Mouse (Mus musculus): ENCODE results near the gene Auts2. TPM values are rescaled to one million over a fixed set of nuclear protein-coding genes. Genes with fewer than 3 reads are reported as not detected.

Gene Auts2
- polyA plus RNA-seq, 1 experiment from 2014 or later = 69.8 TPM

GRCm38 (mm10) chr5:131956998-131957397 is 586.1 kb downstream of the Auts2 start:
- H3K4me3 ChIP-seq = no peak overlapping the region
- H3K9ac ChIP-seq = no peak overlapping the region
- H3K4me1 ChIP-seq = peaks cover 16% of the 10 kb centered on the region
- peaks cover 2% of the 10 kb centered on the region; the same call in 1 of the 2 replicates for H3K9me3 ChIP-seq
- H3K27me3 ChIP-seq = no peaks in the 10 kb centered on the region
- H3K4me2 ChIP-seq = no peak overlapping the region
- no peaks in the 10 kb centered on the region for H3K36me3 ChIP-seq
- H3K27ac ChIP-seq = no peak overlapping the region
- ATAC-seq (ENCODE audit: insufficient number of reproducible peaks, insufficient read depth, low FRiP score, low TSS enrichment, low read depth) = no peak
- WGBS = 22% methylated on average over 3 of the region's 3 CpGs

- Histone ChIP-seq H3K4me2 (no peak overlapping the region), H3K4me1 (peaks cover 16% of the 10 kb centered on the region), H3K4me3 (no peak overlapping the region), H3K9me3 (peaks cover 2% of the 10 kb centered on the region; the same call in 1 of the 2 replicates), H3K9ac (no peak overlapping the region), H3K27ac (no peak overlapping the region), H3K36me3 (no peaks in the 10 kb centered on the region), H3K27me3 (no peaks in the 10 kb centered on the region)
- 29% methylated on average over 7 of the region's 7 CpGs for WGBS
- ATAC-seq (ENCODE audit: insufficient number of reproducible peaks, insufficient read depth, low FRiP score, low TSS enrichment, low read depth) = no peak
Measured at GRCm38 (mm10) chr5:131956090-131956489, 587.1 kb downstream of the Auts2 start.

- H3K4me2 ChIP-seq = no peak overlapping the region
- H3K36me3 ChIP-seq = no peaks in the 10 kb centered on the region
- no peak overlapping the region for H3K9ac ChIP-seq
- H3K27ac ChIP-seq = no peak overlapping the region
- no peak for ATAC-seq (ENCODE audit: insufficient number of reproducible peaks, insufficient read depth, low FRiP score, low TSS enrichment, low read depth)
- no peak overlapping the region for H3K4me3 ChIP-seq
- peaks cover 16% of the 10 kb centered on the region for H3K4me1 ChIP-seq
- no peaks in the 10 kb centered on the region for H3K27me3 ChIP-seq
- 78% methylated on average over 8 of the region's 8 CpGs for WGBS
- H3K9me3 ChIP-seq = peaks cover 2% of the 10 kb centered on the region; the same call in 1 of the 2 replicates
Measured at GRCm38 (mm10) chr5:131955227-131956016, 587.7 kb downstream of the Auts2 start.

- 8% methylated on average over 7 of the region's 7 CpGs for WGBS
- 0 out of 2 replicates have a peak overlapping the region, but pooled peaks have one; percentile 7 for H3K9ac ChIP-seq
- no peaks in the 10 kb centered on the region for H3K36me3 ChIP-seq
- H3K4me3 ChIP-seq = no peak overlapping the region
- H3K4me1 ChIP-seq = peaks cover 46% of the 10 kb centered on the region
- H3K9me3 ChIP-seq = peaks cover 3% of the 10 kb centered on the region; the same call in 1 of the 2 replicates
- peak overlapping the region; percentile 82 for H3K27ac ChIP-seq
- H3K27me3 ChIP-seq = no peaks in the 10 kb centered on the region
- ATAC-seq (ENCODE audit: insufficient number of reproducible peaks, insufficient read depth, low FRiP score, low TSS enrichment, low read depth) = 0 out of 2 replicates have a peak, but pooled peaks have one; percentile 48
- H3K4me2 ChIP-seq = peak overlapping the region; percentile 5; the same call in 1 of the 2 replicates
Measured at GRCm38 (mm10) chr5:131948571-131949151, 594.5 kb downstream of the Auts2 start.

- WGBS = 50% methylated on average over 5 of the region's 5 CpGs
- H3K27ac ChIP-seq = no peak overlapping the region
- no peak for ATAC-seq (ENCODE audit: insufficient number of reproducible peaks, insufficient read depth, low FRiP score, low TSS enrichment, low read depth)
Measured at GRCm38 (mm10) chr5:131946801-131947200, 596.3 kb downstream of the Auts2 start.

GRCm38 (mm10) chr5:131944761-131945160 is 598.4 kb downstream of the Auts2 start:
- H3K4me1 ChIP-seq = peaks cover 44% of the 10 kb centered on the region
- WGBS = 25% methylated on average over 2 of the region's 2 CpGs
- H3K9me3 ChIP-seq = peaks cover 3% of the 10 kb centered on the region; the same call in 1 of the 2 replicates
- H3K27ac ChIP-seq = no peak overlapping the region
- no peaks in the 10 kb centered on the region for H3K27me3 ChIP-seq
- no peaks in the 10 kb centered on the region for H3K36me3 ChIP-seq
- no peak for ATAC-seq (ENCODE audit: insufficient number of reproducible peaks, insufficient read depth, low FRiP score, low TSS enrichment, low read depth)
- no peak overlapping the region for H3K9ac ChIP-seq
- H3K4me2 ChIP-seq = no peak overlapping the region
- H3K4me3 ChIP-seq = no peak overlapping the region

More at GRCm38 (mm10) chr5:131946801-131947200, 596.3 kb downstream of the Auts2 start:
- H3K27me3 ChIP-seq = no peaks in the 10 kb centered on the region
- no peak overlapping the region for H3K9ac ChIP-seq
- no peaks in the 10 kb centered on the region for H3K36me3 ChIP-seq
- no peak overlapping the region for H3K4me3 ChIP-seq
- no peak overlapping the region for H3K4me2 ChIP-seq
- H3K9me3 ChIP-seq = peaks cover 3% of the 10 kb centered on the region; the same call in 1 of the 2 replicates
- peaks cover 46% of the 10 kb centered on the region for H3K4me1 ChIP-seq

- Histone ChIP-seq H3K9ac (no peak overlapping the region), H3K4me1 (peaks cover 6% of the 10 kb centered on the region; the same call in 1 of the 2 replicates), H3K36me3 (no peaks in the 10 kb centered on the region), H3K4me3 (no peak overlapping the region), H3K27ac (no peak overlapping the region), H3K9me3 (no peaks in the 10 kb centered on the region), H3K27me3 (no peaks in the 10 kb centered on the region), H3K4me2 (no peak overlapping the region)
- no peak for ATAC-seq (ENCODE audit: insufficient number of reproducible peaks, insufficient read depth, low FRiP score, low TSS enrichment, low read depth)
- 41% methylated on average over 7 of the region's 7 CpGs for WGBS
Measured at GRCm38 (mm10) chr5:131928696-131929095, 614.4 kb downstream of the Auts2 start.

GRCm38 (mm10) chr5:131922759-131923158 is 620.4 kb downstream of the Auts2 start:
- Histone ChIP-seq H3K4me2 (no peak overlapping the region), H3K4me1 (peaks cover 2% of the 10 kb centered on the region; the same call in 1 of the 2 replicates), H3K9ac (no peak overlapping the region), H3K4me3 (no peak overlapping the region), H3K27me3 (no peaks in the 10 kb centered on the region), H3K36me3 (no peaks in the 10 kb centered on the region), H3K9me3 (no peaks in the 10 kb centered on the region), H3K27ac (no peak overlapping the region)
- ATAC-seq (ENCODE audit: insufficient number of reproducible peaks, insufficient read depth, low FRiP score, low TSS enrichment, low read depth) = no peak
- WGBS = 85% methylated on average over 4 of the region's 4 CpGs

- Histone ChIP-seq H3K4me2 (no peak overlapping the region), H3K9ac (no peak overlapping the region), H3K9me3 (no peaks in the 10 kb centered on the region), H3K36me3 (no peaks in the 10 kb centered on the region), H3K27ac (no peak overlapping the region), H3K4me1 (peaks cover 2% of the 10 kb centered on the region; the same call in 1 of the 2 replicates), H3K27me3 (no peaks in the 10 kb centered on the region), H3K4me3 (no peak overlapping the region)
- ATAC-seq (ENCODE audit: insufficient number of reproducible peaks, insufficient read depth, low FRiP score, low TSS enrichment, low read depth) = no peak
- WGBS = 63% methylated on average over 5 of the region's 5 CpGs
Measured at GRCm38 (mm10) chr5:131922118-131922517, 621.0 kb downstream of the Auts2 start.

- no peaks in the 10 kb centered on the region for H3K36me3 ChIP-seq
- no peak overlapping the region for H3K27ac ChIP-seq
- H3K4me2 ChIP-seq = no peak overlapping the region
- H3K9me3 ChIP-seq = no peaks in the 10 kb centered on the region
- no peaks in the 10 kb centered on the region for H3K27me3 ChIP-seq
- H3K4me3 ChIP-seq = no peak overlapping the region
- no peak overlapping the region for H3K9ac ChIP-seq
- ATAC-seq (ENCODE audit: insufficient number of reproducible peaks, insufficient read depth, low FRiP score, low TSS enrichment, low read depth) = no peak
- 69% methylated on average over 12 of the region's 12 CpGs for WGBS
- peaks cover 3% of the 10 kb centered on the region for H3K4me1 ChIP-seq
Measured at GRCm38 (mm10) chr5:131919983-131920777, 623.0 kb downstream of the Auts2 start.

GRCm38 (mm10) chr5:131916791-131917403 is 626.2 kb downstream of the Auts2 start:
- Histone ChIP-seq H3K36me3 (no peaks in the 10 kb centered on the region), H3K4me1 (peaks cover 3% of the 10 kb centered on the region)
- WGBS = 74% methylated on average over 12 of the region's 12 CpGs

More at GRCm38 (mm10) chr5:131916791-131917403, 626.2 kb downstream of the Auts2 start:
- ATAC-seq (ENCODE audit: insufficient number of reproducible peaks, insufficient read depth, low FRiP score, low TSS enrichment, low read depth) = no peak
- Histone ChIP-seq H3K4me2 (no peak overlapping the region), H3K9me3 (no peaks in the 10 kb centered on the region), H3K27ac (no peak overlapping the region), H3K27me3 (no peaks in the 10 kb centered on the region), H3K4me3 (no peak overlapping the region), H3K9ac (no peak overlapping the region)
